Mouse (Mus musculus): ENCODE measurements at regions not wholly inside any gene's neighbourhood (a gene's known extent, or its start where the extent isn't known, plus 50 kb on each side); places are given as distances from the start of the nearest gene placed in this dataset.

DNA sequence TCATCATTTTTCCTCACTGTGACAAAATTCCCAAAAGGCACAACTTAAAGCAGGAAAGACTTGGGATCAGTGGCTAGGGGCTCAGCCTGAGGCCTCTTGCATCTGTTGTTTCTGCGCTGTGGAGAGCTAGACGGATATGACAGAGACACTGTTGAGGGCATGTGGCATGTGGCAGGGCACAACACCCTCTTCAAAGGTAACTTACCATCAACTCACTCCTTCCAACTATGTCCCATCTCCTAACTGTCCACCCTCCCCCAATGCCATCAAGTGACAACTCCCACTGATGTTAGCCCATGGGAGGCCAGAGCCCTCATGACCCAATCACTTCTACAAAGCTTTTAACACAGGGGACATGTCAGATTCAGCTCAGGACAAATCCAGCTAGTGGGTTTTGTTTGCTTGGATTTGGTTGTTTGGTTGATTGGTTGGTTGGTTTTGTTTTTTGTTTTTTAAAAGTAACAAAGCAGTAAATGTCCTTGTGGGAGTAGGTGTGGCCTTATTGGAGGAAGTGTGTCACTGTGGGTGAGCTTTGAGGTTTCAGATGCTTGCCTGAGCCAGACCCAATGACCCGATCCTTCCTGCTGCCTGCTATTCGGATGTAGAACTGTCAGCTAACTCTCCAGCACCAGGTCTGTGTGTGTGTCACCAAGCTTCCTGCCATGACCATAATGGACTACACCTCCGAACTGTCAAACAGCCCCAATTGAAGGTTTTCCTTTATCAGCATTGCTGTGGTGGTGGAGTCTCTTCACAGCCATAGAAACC, 53.2 kb upstream of the Lef1 start:
- intact Hi-C loops (cut with DNase I) = no loop called here

DNA sequence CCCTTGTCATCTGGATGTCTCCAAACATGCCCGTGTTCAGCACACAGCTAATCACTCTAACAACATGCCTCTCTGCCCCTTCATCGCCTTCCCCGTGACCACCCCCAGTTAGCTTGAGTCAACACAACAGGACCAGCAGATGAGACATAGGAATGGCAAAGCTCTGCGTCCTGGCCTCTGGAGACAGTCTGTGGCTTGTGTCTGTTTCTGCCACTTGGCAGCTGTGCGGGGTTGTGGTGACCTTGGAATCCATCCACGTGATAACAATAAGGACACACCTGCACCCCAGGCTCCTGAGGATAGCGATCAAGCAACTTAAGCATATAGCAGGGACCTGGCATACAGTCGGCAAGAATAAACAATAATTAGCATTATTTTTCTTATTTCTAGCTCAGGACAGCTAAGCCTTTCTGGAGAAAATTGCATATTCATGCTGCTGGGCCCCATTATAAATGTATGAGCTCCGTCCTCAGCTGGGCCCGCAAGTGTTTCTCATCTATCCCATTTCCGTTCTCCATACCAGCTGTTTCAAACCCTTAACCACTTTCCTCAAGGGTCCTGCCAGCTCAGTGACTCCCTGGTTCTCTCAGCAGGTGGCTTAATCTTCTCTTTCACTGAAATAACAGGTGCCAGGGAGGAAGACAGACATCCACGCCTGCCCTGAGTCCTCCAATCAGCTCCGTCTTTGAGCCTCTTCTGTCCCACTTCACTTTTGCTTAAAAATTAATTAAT, 55.9 kb upstream of the Lef1 start:
- DNase-seq (ENCODE audit: low spot score in 2 of 2) = no peak
- intact Hi-C loops (cut with DNase I) = no loop called here

More for the DNA sequence above, 53.2 kb upstream of the Lef1 start:
- DNase-seq (ENCODE audit: low spot score in 2 of 2) = no peak

DNA sequence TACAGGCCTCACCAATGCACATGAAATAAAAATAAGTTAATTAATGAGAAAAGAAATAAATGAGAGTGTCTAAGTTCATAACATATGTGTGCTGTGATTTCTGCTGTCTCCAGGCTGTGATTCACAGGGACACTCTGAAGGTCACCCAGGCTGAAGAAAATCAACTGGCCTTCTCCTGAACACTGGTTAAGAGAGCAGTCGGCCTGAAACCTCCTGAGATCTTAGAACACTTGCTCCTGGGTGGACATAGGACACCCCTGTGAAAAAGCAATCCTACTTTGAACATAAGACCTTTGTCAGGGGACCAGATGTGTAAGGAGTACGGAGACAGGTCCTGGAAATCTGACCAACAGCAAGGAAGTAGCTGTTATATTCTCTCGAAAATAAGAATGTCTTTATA, 62.6 kb upstream of the Lef1 start:
- no peak for DNase-seq (ENCODE audit: low spot score in 2 of 2)
- intact Hi-C loops (cut with DNase I) = no loop called here

DNA sequence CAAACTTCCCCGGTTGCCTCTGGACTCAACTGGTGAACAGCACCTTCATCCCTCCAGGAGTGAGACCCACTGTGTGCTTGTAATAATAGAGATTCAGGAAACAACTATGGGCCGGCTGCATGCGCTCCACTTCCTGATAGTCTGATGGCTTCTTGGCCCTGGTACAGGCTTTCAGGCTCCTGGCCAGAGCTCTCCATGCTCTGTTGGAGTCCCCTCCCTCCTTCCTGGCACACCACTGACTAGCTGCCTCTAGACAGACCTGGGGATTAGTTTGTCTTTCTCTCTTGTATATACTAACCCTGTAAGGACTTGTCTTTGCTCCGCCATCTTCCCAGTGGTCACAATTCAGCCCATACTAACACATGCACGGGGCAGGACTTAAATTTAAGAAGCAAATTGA, 63.9 kb upstream of the Lef1 start:
- intact Hi-C loops (cut with DNase I) = no loop called here
- no peak for DNase-seq (ENCODE audit: low spot score in 2 of 2)

DNA sequence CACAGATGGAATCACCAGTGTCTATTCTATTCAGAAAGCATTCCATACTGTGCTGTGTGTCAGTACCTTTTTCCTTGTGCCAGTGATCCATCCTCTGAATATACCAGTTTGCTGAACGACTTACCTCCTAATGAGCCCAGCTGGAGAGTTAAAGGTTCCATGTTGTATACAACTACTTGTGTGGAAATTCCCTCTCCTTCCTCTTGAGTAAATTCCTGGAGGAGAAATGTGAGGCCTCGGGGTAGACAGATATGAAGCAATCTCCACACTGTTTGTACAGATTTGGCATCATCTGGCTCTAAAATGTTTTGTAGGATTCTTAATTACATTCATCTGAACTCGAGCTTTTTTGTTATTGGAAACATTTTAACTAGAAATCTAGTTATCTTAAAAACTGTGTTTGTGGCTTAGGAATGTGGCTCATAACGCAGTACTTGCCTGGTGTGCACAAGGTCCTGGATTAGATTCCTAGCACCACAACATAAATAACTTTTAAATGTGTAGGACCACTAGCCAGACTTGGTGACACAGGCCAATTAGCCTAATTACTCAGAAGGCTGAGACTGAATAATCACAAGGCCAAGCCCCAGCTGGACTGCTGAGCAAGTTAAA, 70.0 kb upstream of the Lef1 start:
- DNase-seq (ENCODE audit: low spot score in 2 of 2) = no peak
- intact Hi-C loops (cut with DNase I) = no loop called here

DNA sequence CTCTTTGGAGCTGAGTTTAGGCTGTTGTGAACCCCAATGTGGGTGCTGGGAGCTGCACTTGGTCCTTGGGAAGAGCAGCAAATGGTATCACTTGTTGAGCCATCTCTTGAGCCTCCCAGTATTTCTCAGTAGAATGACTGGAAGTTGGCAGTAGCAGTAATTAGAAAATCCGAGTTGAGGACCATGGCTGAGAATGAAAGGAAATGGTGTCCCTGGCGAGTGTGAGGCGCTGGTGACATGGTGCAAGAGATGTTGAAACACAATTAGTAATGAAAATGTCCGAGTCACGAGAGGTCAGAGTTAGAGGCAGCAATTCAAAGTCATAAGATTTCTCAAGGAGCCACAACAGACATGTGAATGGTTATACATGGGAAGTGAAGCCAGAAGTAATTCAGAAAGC, 73.2 kb upstream of the Lef1 start:
- intact Hi-C loops (cut with DNase I) = no loop called here
- DNase-seq (ENCODE audit: low spot score in 2 of 2) = no peak

DNA sequence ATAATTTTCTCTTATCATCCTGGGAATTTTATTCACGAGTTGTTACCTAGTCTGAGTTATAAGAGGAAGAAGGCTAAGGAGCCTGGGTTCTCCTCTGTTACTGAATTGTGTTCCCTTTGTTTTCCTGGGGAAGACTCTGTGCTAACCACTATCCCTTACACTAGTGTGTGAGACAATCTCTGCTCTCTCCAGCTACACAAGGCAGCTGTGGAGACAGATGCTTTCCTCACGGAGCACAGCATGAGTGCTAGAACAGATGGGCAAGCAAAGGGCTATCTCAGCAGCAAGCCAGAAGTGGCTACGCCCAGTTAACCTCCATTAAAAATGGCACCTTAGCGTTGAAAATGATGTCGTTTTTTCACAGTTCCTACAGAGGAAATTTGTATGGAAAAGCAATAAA, 75.5 kb upstream of the Lef1 start:
- no peak for DNase-seq (ENCODE audit: low spot score in 2 of 2)
- intact Hi-C loops (cut with DNase I) = no loop called here

DNA sequence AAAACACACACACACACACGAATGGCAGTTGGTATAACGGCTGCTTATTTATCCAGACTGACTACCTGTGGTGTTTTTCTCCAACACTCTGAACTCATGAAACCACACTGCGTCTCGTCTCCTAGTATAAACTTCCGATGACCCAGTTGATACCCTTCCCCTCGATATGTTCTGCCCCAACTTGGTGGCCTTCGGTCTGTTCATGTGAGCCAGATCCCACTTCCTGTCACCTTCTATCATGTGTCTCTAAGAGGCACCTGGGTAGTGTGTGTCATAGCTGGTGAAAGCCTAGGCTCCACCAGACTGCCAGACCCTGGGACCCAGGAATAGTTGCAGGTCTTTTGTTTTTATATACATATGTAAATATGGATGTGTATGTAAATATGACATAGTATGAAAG, 83.9 kb upstream of the Lef1 start:
- intact Hi-C loops (cut with DNase I) = no loop called here
- DNase-seq (ENCODE audit: low spot score in 2 of 2) = no peak

DNA sequence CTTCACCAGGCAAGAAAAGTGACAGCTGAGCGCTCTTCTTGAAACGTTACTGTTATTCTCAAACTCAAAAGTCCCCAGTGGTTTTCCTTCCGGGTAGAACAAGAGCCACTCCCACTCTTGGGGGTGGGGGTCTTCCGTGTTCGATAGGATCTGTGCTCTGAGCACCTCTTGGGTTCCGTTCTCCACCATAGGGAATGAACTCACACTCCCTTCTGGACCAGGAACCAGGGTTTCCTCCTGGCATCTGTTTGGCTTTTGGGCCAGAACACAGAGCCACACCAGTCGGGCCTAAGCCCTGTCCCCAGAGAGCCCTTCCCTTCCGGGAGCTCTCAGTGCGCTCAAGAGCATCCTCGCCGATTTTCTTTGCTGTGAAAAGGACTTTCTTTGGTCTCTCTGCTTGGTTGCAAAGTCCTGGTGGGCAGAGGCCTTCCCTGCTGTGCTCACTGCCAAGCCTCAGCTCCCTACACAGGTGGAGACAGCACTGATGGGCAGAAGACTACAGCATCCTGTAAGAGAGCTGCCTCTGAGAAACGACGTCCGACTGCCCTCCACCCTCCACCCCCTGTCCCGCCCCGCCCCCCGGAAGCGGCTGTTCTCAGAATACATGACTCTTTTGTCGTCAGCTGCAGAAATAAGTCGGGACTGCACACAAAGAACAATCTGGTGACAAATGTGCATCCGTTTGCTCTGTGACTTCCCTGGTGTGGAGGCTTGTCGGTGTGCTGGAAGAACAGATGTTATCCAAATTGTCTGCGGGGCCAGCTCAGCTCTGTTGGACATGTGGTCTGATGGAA, 90.9 kb upstream of the Lef1 start:
- no peak for DNase-seq (ENCODE audit: low spot score in 2 of 2)
- intact Hi-C loops (cut with DNase I) = no loop called here

DNA sequence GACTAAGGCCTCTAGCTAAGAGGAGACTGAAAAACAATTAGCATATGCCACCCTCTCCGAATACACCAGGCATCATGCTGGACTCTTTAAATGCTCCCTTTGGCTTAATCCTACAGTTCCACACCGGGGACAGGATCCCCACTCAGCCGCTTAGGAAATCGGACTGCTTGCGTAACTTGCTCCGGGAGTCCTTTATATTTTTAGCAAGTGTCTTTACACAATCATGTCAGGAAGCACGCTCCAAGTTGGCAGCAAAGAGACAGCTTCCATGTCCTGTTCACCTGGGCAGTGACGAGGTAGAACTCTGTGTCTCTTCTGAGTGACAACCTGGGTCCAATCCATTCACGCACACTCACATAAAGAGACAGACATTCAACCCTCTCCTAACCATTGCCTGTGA, 92.4 kb upstream of the Lef1 start:
- intact Hi-C loops (cut with DNase I) = no loop called here
- DNase-seq (ENCODE audit: low spot score in 2 of 2) = no peak

DNA sequence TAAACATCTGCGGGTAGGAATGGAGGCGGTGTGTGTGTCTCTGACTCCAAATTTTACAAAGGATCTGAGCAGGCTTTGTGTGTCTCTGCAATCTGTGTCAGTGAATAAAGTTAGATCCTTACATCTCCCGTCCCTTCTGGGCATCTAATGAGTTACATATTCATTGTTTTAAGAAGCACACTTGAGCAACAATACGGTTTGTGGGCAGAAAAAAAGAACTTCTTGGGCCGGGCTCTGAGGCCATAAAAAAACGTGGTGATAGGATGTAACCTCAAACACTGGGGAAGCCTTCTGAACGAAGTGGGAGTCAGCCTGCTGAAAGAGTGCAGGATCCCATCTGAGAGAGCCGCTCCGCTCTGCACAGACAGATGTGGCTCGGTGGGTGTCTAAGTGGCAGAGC, 94.2 kb upstream of the Lef1 start:
- DNase-seq (ENCODE audit: low spot score in 2 of 2) = no peak
- intact Hi-C loops (cut with DNase I) = no loop called here

DNA sequence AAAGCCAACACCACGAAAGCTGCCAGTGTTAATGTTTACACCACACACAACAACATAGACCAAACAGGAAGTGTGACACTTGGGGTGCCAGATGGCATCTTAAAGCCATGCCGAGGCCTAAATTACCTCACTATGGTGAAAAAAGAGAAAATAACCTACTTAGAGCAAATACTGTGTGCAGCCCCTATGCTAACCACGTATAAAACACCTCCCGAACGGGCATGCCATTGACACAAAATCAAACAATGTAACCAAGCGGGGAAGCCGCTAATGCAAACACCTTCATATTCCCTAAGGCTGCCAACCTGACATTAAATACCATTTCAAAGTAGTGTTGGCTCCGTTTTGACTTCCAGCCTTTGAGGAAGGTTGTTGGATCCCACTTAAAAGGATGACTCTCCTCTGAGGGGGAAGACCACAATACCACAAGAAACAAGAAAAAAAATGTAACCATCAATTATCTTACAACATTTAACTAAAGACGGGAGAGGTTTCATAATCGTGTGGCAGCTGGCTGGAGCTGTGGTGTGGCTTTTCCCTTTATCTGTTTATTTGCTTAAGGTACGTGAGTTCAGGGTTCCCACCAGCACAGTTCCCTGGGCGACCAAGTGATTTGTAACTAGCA, 96.1 kb upstream of the Lef1 start:
- intact Hi-C loops (cut with DNase I) = no loop called here
- DNase-seq (ENCODE audit: low spot score in 2 of 2) = no peak

DNA sequence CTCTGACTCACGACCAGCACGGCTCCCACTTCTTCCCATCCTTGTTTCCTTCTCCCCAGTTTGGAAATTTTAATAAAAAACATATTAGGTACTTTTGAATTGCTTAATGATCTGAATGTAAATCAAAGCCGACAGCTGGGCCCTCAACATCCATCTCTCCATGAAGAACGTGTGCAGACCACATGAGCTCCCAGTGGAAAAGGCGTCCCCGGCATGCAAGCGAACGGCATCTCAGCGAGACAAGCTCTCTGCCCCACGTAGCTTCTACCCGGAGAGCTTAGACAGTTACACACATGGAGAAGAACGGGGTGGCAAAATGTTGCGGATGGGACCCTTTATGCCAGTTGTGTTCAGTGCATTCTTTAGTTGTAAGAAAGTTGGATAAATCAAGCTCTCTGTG, 109.6 kb upstream of the Lef1 start:
- intact Hi-C loops (cut with DNase I) = no loop called here
- DNase-seq (ENCODE audit: low spot score in 2 of 2) = no peak

DNA sequence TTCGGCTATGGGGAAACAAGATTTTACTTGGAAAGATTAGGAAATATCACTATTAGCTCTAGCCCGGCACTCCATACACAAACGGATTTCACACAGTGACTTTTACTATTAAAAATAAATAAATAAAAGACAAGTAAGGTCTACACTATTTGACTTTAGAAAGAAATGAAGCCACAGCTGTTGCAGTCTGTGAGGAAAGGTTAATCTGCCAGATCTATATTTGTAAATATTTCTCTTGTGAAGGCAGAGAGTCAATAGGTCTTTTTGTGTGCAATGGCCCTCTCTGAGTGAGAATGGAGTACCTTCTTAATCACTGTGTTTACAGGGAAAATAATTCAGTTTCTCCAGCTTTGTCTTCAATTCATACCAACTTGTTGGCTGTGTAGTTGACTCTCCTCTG, 110.0 kb upstream of the Lef1 start:
- intact Hi-C loops (cut with DNase I) = no loop called here
- no peak for DNase-seq (ENCODE audit: low spot score in 2 of 2)

DNA sequence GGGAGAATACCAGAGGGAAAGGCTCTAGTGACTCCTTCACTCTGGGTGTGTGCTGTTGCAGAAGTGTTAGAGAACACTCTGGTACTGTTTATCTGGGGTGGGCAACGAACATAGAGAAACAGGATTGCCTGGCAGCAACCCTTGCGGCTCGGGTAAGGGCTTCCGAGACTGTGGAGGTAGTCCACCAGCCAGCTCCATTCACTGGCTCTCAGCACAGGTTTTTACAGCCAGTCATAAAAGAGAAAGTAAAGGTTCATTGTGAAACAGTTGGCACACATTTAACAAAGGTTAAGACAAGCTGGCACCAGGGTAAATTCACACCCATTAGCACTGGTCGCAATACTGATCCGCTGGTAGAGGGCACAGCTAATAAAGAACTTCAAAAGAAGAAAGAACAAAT, 110.5 kb upstream of the Lef1 start:
- no peak for DNase-seq (ENCODE audit: low spot score in 2 of 2)
- intact Hi-C loops (cut with DNase I) = no loop called here

DNA sequence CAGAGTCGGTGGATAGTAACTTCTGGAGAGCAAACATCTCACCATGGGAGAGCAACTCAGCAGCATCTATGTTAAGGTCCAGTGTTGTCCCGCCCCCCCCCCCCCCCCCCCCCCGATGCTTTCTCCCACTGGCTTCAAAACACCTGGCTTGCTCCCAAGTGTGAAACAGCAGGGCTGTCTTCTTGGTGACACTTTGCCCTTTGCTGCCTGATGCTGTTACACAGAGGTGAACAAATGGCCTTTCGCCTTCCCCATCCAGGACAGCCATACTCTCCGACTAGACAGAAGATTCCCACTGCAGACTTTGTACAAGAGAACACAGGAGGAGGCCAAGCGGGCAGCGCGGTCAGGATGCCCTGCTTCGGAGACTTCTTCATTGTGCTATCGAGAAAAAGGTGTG, 111.8 kb upstream of the Lef1 start:
- no peak for DNase-seq (ENCODE audit: low spot score in 2 of 2)
- intact Hi-C loops (cut with DNase I) = no loop called here

DNA sequence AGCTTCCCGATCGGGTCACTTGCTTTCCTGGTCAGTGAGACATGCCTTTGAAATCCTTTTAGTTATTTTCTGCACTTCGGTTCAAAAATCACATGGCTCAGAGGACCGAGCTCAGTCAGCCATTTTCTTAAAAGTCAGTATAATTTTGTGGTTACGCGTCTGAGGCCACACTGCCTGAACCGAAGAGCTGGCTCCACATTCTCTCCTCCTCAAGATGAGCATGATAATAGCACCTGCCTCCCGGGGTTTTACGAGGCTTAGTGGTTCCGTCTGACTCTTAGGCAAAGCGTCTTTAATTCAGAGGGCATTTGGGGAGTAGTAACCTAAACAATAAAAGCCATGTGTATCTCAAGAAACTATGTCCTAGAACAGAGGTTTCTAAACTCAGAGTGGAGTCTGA, 113.5 kb upstream of the Lef1 start:
- DNase-seq (ENCODE audit: low spot score in 2 of 2) = no peak
- intact Hi-C loops (cut with DNase I) = no loop called here

DNA sequence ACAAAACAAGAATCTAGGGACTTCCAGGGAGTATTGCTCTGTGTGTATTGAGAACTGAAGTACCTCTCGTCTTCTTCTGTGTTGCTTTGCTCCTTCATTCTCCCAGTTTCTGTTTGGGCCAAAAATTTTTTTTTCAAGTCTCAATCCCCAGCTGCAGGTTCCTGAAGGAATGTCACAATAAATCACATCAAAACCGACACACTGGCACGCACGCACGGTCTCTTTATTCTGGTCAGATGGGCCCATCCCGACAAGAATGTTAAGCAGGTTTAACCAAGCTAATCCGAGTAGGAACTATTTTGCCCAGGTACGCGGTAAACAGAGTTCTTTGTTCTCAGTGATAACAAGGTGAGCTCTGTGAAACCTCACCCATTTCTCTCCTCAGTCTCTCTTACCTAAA, 118.3 kb upstream of the Lef1 start:
- intact Hi-C loops (cut with DNase I) = no loop called here
- no peak for DNase-seq (ENCODE audit: low spot score in 2 of 2)

DNA sequence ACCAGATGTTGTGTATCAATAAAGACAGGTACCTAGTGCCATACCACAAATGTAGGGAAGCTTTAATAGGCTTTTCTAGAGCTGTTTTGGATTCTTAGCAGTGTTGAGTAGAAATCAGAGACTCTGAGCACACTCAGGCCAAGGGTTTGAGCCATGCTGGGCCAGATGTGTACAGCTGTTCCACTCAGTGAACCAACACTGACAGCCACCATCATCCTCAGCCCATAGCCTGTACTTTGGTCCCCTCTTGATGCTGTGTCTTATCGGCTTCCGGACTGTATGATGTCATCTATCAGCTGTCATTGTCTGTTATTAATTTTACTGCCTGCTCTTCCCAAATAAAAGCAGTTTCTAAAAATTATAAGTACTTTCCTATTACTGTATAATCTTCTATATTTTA, 123.6 kb upstream of the Lef1 start:
- DNase-seq (ENCODE audit: low spot score in 2 of 2) = no peak
- intact Hi-C loops (cut with DNase I) = no loop called here

DNA sequence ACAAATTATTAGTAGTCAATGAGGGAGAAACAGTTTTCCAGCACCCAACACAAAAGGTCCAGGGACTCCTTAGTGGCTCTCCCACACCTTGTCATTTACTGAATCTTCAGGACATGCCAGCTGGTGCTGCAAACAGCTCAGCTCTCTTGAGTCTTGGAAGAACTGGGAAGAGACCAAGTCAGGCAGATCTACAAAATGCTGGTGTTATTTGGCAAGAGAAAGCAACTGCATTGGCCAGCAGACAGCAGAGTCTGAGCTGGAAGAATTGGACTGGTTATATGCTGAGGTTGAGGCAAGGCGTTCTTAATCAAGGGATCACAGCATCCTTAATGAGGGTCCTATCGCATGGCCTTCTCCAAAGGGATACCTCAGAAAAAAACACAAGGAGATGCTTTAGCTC, 124.2 kb upstream of the Lef1 start:
- intact Hi-C loops (cut with DNase I) = no loop called here

More for the DNA sequence above, 124.2 kb upstream of the Lef1 start:
- DNase-seq (ENCODE audit: low spot score in 2 of 2) = no peak
